Mouse (Mus musculus) heart, postnatal 0 days (tissue): ENCODE data around the gene Trmt44. TPM values are rescaled to one million over a fixed set of nuclear protein-coding genes. Genes with fewer than 3 reads are reported as not detected.

Experiments used
- ATAC-seq: fragments of 200-750 bp; cut with Nextera tagmentation; 2 replicates; pipeline ENCODE4 v1.8.0; 2017; ENCODE audit warnings: low read depth, moderate number of reproducible peaks, moderate library complexity; ENCODE audit not compliant: insufficient read depth
- DNase-seq: peaks from one replicate; pipeline ENCODE4 v3.0.0-alpha.2; 2016; ENCODE audit warnings: low spot score
- H3K27ac ChIP-seq: fragments of 300-500 bp; sonication (generic); 2 replicates; pipeline ENCODE4 v1.5.1; 2014; ENCODE audit warnings: low read depth, mild to moderate bottlenecking
- H3K27me3 ChIP-seq: fragments of 300-500 bp; sonication (generic); 2 replicates; pipeline ENCODE4 v1.6.1; 2014; ENCODE audit warnings: low read length, mixed read lengths; ENCODE audit not compliant: control insufficient read depth, insufficient read depth
- H3K36me3 ChIP-seq: fragments of 300-500 bp; sonication (generic); replicated peaks from 2 replicates; pipeline ENCODE4 v1.6.1; 2014; ENCODE audit warnings: low read length, mixed read lengths; ENCODE audit not compliant: control insufficient read depth, insufficient read depth
- H3K4me1 ChIP-seq: fragments of 300-500 bp; sonication (generic); 2 replicates; pipeline ENCODE4 v1.6.1; 2014; ENCODE audit warnings: antibody characterized with exemption; ENCODE audit not compliant: control insufficient read depth, insufficient read depth
- H3K4me2 ChIP-seq: fragments of 300-500 bp; sonication (generic); 2 replicates; pipeline ENCODE4 v1.6.1; 2014; ENCODE audit warnings: low read depth, mild to moderate bottlenecking, low read length, moderate library complexity
- H3K4me3 ChIP-seq: fragments of 300-500 bp; sonication (generic); 2 replicates; pipeline ENCODE4 v1.5.1; 2014; ENCODE audit warnings: low read depth, low read length
- H3K9ac ChIP-seq: fragments of 300-500 bp; sonication (generic); replicated peaks from 2 replicates; pipeline ENCODE4 v1.6.1; 2014; ENCODE audit warnings: low read depth, low read length, mixed read lengths
- H3K9me3 ChIP-seq: fragments of 300-500 bp; sonication (generic); replicated peaks from 2 replicates; pipeline ENCODE4 v1.6.1; 2016; ENCODE audit warnings: low read length; ENCODE audit not compliant: control insufficient read depth
- CTCF ChIP-seq: IDR thresholded peaks from 2 replicates; pipeline ENCODE4 v1.5.1; 2016; ENCODE audit warnings: antibody characterized with exemption, control low read depth, low read depth
- EP300 ChIP-seq: IDR thresholded peaks from 2 replicates; pipeline ENCODE4 v1.6.1; 2016; ENCODE audit warnings: antibody characterized with exemption, low read depth
- WGBS: fragments of 180-500 bp; shearing (Covaris S2); extraction: QIAGEN DNeasy Blood & Tissue Kit; methylation state at CpG from one replicate; pipeline ENCODE4 v1.1.7; 2014; 5-methylcytosine and 5-hydroxymethylcytosine counted together
- polyA plus RNA-seq: library from polyadenylated mRNA; unstranded; fragments of >200 nt; fragmentation: Nextera tagmentation; extraction: Ambion mirVana; gene quantifications from 2 replicates; pipeline ENCODE4 v1.2.1, GENCODE M21; 2015
- total RNA-seq: library from RNA; depleted of rRNA; stranded (reverse); fragments of >200 nt; gene quantifications from 2 replicates; pipeline ENCODE4 v1.2.3, GENCODE M21; 2014; ENCODE audit warnings: low replicate concordance

Gene Trmt44
- total and polyA plus RNA-seq, 2 experiments from 2014 or later: 2.6 to 7.3 TPM

- no peak overlapping the region for H3K27ac ChIP-seq
These were observed 32.9 kb upstream of the Trmt44 start for GRCm38 (mm10) chr5:35607784-35608183.

GRCm38 (mm10) chr5:35606800-35607199 is 31.9 kb upstream of the Trmt44 start:
- TF ChIP-seq EP300 (no peak), CTCF (no peak)
- Histone ChIP-seq H3K9ac (no peak overlapping the region), H3K27ac (no peak overlapping the region), H3K9me3 (no peaks in the 10 kb centered on the region), H3K4me1 (peaks cover 10% of the 10 kb centered on the region; the same call in 1 of the 2 replicates), H3K27me3 (no peaks in the 10 kb centered on the region), H3K4me2 (no peak overlapping the region), H3K4me3 (no peak overlapping the region), H3K36me3 (peaks cover 22% of the 10 kb centered on the region)
- no peak for ATAC-seq
- 80% methylated on average over 7 of the region's 7 CpGs for WGBS
- DNase-seq: no peak

More at GRCm38 (mm10) chr5:35607784-35608183, 32.9 kb upstream of the Trmt44 start:
- TF ChIP-seq EP300: no peak
- TF ChIP-seq CTCF: no peak
- WGBS: 56% methylated on average over 6 of the region's 7 CpGs
- Histone ChIP-seq H3K4me1 (peaks cover 10% of the 10 kb centered on the region; the same call in 1 of the 2 replicates), H3K36me3 (peaks cover 23% of the 10 kb centered on the region), H3K27me3 (no peaks in the 10 kb centered on the region), H3K9ac (no peak overlapping the region), H3K9me3 (no peaks in the 10 kb centered on the region), H3K4me3 (no peak overlapping the region), H3K4me2 (no peak overlapping the region)
- DNase-seq (peak; percentile 38), ATAC-seq (peak; percentile 82)

- no peak overlapping the region for H3K4me3 ChIP-seq
- H3K27me3 ChIP-seq: no peaks in the 10 kb centered on the region
- no peak overlapping the region for H3K4me2 ChIP-seq
- no peak for TF ChIP-seq EP300
- no peak for TF ChIP-seq CTCF
- no peak overlapping the region for H3K9ac ChIP-seq
- H3K27ac ChIP-seq: no peak overlapping the region
- H3K4me1 ChIP-seq: peaks cover 6% of the 10 kb centered on the region; the same call in 1 of the 2 replicates
- WGBS: 83% methylated on average over 7 of the region's 7 CpGs
- H3K9me3 ChIP-seq: no peaks in the 10 kb centered on the region
- DNase-seq: no peak
- peaks cover 26% of the 10 kb centered on the region for H3K36me3 ChIP-seq
- no peak for ATAC-seq
These were observed 30.5 kb upstream of the Trmt44 start for GRCm38 (mm10) chr5:35605355-35605754.

- Histone ChIP-seq H3K9me3 (no peaks in the 10 kb centered on the region), H3K4me1 (no peaks in the 10 kb centered on the region), H3K9ac (no peak overlapping the region), H3K27ac (no peak overlapping the region), H3K36me3 (peaks cover 47% of the 10 kb centered on the region), H3K4me2 (no peak overlapping the region), H3K27me3 (no peaks in the 10 kb centered on the region), H3K4me3 (no peak overlapping the region)
- WGBS: 86% methylated on average over 8 of the region's 8 CpGs
- DNase-seq: no peak
- no peak for ATAC-seq
- TF ChIP-seq EP300 (no peak), CTCF (no peak)
These were observed 26.7 kb upstream of the Trmt44 start for GRCm38 (mm10) chr5:35601526-35601925.

- Histone ChIP-seq H3K9ac (no peak overlapping the region), H3K9me3 (no peaks in the 10 kb centered on the region), H3K27me3 (no peaks in the 10 kb centered on the region), H3K36me3 (peaks cover 51% of the 10 kb centered on the region), H3K4me3 (no peak overlapping the region), H3K27ac (no peak overlapping the region), H3K4me1 (no peaks in the 10 kb centered on the region), H3K4me2 (no peak overlapping the region)
- ATAC-seq: 0 out of 2 replicates have a peak, but pooled peaks have one; percentile 52
- TF ChIP-seq EP300 (no peak), CTCF (no peak)
- WGBS: 43% methylated on average over 11 of the region's 11 CpGs
- DNase-seq: peak; percentile 35
These were observed 25.4 kb upstream of the Trmt44 start for GRCm38 (mm10) chr5:35600233-35600632.
